Mouse (Mus musculus) CD4-positive, CD25-positive, alpha-beta regulatory T cell, adult 4 months (primary cell): ENCODE measurements around the gene Slc35e2. TPM values are rescaled to one million over a fixed set of nuclear protein-coding genes. Genes with fewer than 3 reads are reported as not detected.

Experiments
- ATAC-seq: one replicate; pipeline ENCODE4 v1.8.0; 2017
- polyA plus RNA-seq, 2 experiments: library from polyadenylated mRNA; unstranded; fragments of 100-300 nt; shearing (Covaris generic); gene quantifications; one replicate each; pipeline ENCODE4 v1.2.1; 2017

Gene Slc35e2
- polyA plus RNA-seq, 2 experiments from 2014 or later, result 9.1 to 9.7 TPM

GRCm38 (mm10) chr4:155577132-155577531 lies 24.1 kb upstream of the Slc35e2 start:
- ATAC-seq, result no peak

- no peak for ATAC-seq
Measured at GRCm38 (mm10) chr4:155577741-155578140, 23.5 kb upstream of the Slc35e2 start.

- ATAC-seq, result no peak
Measured at GRCm38 (mm10) chr4:155578336-155579125, 22.7 kb upstream of the Slc35e2 start.

GRCm38 (mm10) chr4:155580420-155580819 lies 20.8 kb upstream of the Slc35e2 start:
- no peak for ATAC-seq

GRCm38 (mm10) chr4:155582279-155582905 lies 18.8 kb upstream of the Slc35e2 start:
- ATAC-seq, result peak; percentile 34

- ATAC-seq, result no peak
Measured at GRCm38 (mm10) chr4:155589356-155589755, 11.9 kb upstream of the Slc35e2 start.

- ATAC-seq, result no peak
Measured at GRCm38 (mm10) chr4:155591012-155591719, 10.1 kb upstream of the Slc35e2 start.

- no peak for ATAC-seq
Measured at GRCm38 (mm10) chr4:155593780-155594179, 7.4 kb upstream of the Slc35e2 start.

GRCm38 (mm10) chr4:155595777-155596176 lies 5.4 kb upstream of the Slc35e2 start:
- no peak for ATAC-seq

GRCm38 (mm10) chr4:155596606-155597005 lies 4.6 kb upstream of the Slc35e2 start:
- ATAC-seq, result no peak

- ATAC-seq, result no peak
Measured at GRCm38 (mm10) chr4:155598536-155598935, 2.7 kb upstream of the Slc35e2 start.

- no peak for ATAC-seq
Measured at GRCm38 (mm10) chr4:155599901-155600825, 1.1 kb upstream of the Slc35e2 start.

- peak; percentile 18 for ATAC-seq
Measured at GRCm38 (mm10) chr4:155601997-155602456, 811 bp downstream of the Slc35e2 start.

- ATAC-seq, result no peak
Measured at GRCm38 (mm10) chr4:155602753-155603152, 1.5 kb downstream of the Slc35e2 start.

GRCm38 (mm10) chr4:155603801-155604200 lies 2.6 kb downstream of the Slc35e2 start:
- no peak for ATAC-seq

- ATAC-seq, result no peak
Measured at GRCm38 (mm10) chr4:155605132-155605531, 3.9 kb downstream of the Slc35e2 start.

GRCm38 (mm10) chr4:155606825-155607224 lies 5.6 kb downstream of the Slc35e2 start:
- no peak for ATAC-seq

GRCm38 (mm10) chr4:155611860-155612259 lies 10.6 kb downstream of the Slc35e2 start:
- no peak for ATAC-seq

GRCm38 (mm10) chr4:155613264-155613663 lies 12.0 kb downstream of the Slc35e2 start:
- ATAC-seq, result no peak

GRCm38 (mm10) chr4:155618321-155618720 lies 17.1 kb downstream of the Slc35e2 start:
- no peak for ATAC-seq

- peak; percentile 95 for ATAC-seq
Measured at GRCm38 (mm10) chr4:155624338-155625291, 23.4 kb downstream of the Slc35e2 start, which contains the start of gene Cdk11b. TSS of gene Cdk11b (plus strand) at chr4:155624854.
